Mouse (Mus musculus): ENCODE data around the gene Kif3b.

GRCm38 (mm10) chr2:153333822-153334232 is 42.6 kb downstream of the Kif3b start:
- no peak for TF ChIP-seq POLR2A (IDR thresholded peaks at IDR 0.05; ENCODE audit: borderline replicate concordance, insufficient read depth, low read length)
- TF ChIP-seq CTCF (IDR thresholded peaks at IDR 0.05; ENCODE audit: borderline replicate concordance, insufficient read depth, low read depth, low read length): no peak

All from cerebellum, adult 2 months (tissue).